Mouse (Mus musculus): Measurements from ENCODE around the gene Fbxo6. TPM values are rescaled to one million over a fixed set of nuclear protein-coding genes. Genes with fewer than 3 reads are reported as not detected.

Fbxo6 gene
- total RNA-seq (2023; ENCODE audit: inconsistent age), result 14.8 to 17.0 TPM (median 15.4 TPM) in 4 replicates

DNA sequence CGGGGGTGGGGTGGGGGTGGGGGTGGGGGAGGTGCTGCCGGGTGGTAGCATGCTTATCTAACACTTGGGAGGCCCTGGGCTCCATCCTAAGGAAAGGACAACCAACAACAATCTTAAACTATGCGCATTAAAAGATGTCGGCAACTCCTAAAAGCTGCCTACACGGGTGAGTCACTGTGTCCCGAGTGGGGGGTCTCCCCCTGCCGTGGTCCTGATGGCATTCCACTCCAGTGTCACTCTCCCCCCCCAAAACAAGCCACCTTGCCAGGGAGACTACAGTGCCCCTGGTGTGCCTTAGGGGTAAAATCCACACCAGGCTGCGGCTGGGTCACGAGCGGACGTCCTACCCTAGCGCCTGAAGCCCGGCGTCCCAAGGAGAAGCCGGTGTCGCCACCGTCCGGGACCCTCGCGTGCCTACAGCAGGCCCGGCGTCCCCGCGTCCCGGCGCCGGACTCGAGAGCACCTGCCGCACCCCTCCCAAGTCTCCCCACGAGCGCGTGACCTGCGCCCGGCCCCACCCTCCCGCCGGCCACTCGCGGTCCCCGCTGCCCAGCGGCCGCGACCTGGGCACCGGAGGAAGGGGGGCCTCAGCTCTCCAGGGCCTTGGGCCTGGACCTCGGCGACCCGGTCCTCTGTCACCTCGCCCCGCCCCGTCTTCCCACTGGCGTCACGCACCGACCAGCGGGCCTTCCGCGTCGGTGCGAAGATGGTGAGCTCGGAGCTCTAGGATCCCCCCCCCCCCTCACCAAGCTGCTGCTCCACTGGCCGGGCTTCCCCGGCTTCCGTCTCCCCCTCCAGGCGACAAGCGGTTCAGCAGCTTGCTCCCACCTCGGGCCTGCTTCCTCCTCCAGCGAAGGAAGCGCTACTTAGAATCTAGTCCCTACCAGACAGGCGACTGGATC lies at the start of gene Fbxo6:
TSS of gene Fbxo6 (minus strand) at position 874 of the 902 bp plus-strand sequence.

DNA sequence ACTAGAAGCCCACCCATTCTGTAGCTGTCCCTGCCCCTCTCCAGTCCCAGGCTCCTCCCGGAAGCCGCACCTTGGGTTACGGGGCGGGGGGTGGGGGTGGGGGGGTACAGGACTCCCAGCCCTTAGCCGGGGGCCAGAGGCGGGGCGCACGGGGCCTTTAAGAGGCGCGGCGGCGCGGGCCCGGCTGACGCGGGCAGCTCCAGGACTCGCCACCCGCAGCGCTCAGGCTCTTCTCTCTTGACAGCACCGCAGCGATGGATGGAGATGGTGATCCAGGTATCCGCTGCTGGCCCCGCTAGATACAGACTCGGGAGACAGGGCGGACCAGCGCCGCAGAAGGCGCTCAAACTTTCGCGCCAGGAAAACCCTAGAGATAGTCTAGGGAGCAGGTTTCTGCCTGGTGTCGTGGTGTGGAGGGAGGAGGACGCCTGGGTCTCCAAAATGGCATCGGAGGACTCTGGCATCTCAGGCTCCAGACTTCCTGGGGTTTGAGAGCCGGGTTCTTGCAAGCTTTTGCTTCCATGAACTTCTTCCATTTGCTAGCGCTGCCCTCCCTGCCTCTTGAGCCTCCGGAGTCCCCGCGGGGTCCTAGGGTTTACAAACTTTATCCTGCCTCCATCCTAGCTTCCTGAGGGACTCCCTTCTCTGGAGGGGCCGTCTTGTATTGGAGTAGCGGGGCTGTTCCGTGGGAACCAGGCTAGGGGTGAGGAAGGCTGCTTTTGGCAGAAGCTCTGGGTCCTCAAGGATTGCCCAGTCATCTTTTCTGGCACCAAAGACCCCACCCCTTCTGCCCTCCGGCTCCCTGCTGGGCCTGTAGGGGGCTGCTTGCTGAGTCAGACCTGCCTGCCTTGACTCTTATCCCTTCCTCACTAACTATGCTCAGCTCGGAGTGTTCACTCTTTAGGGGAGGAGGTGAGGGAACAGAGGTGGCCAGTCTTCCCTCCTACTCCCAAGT lies 8.8 kb upstream of the Fbxo6 start, which contains the start of the genes Fbxo44 and Fbxo2:
TSS of gene Fbxo44 (minus strand) at position 47 of the 955 bp plus-strand sequence.
TSS of gene Fbxo2 (plus strand) at position 186 of the 955 bp plus-strand sequence.

DNA sequence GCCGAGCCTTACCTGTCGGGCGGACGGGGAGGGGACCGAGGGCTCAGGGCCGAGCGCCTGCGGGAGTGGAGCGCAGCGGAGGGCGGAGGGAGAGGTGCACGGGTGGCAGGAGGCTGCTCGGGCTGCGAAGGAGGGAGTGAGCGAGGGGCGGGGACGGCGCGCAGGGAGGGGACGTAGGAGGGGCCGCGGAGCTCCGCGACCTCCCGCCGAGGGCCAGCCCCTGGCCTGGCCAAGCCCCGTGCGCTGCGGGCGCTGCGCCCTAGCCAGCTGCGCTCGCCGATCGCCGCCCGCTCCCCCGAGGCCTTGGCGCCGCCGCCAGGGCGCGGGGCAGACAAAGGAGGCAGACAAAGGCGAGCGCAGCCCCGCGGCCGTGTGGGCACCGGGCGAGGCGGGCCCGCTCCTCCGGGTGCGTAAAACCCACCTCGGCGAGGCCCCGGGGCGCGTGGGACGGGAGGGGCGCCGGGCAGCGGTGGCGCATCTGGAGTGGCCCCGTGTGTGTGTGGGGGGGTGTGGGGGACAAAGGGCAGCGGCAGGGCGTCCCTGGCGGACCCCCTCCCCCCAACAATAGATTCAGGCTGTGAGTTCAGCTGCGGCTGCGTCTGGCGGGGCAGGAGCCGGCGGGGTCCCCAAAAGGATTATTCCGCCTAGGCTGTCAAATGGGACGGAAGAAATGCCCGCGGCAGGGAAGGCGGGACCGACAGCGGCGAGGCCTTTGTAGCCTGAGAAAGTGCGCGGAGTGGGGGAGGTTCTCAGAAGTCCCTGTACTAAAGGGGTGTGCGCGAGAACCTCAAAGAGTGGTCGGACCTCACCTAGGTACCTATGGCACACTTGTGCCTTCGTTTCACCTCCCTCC lies 21.2 kb downstream of the Fbxo6 start, which contains the start of gene Draxin:
TSS of gene Draxin (minus strand) at position 138 of the 853 bp plus-strand sequence.

DNA sequence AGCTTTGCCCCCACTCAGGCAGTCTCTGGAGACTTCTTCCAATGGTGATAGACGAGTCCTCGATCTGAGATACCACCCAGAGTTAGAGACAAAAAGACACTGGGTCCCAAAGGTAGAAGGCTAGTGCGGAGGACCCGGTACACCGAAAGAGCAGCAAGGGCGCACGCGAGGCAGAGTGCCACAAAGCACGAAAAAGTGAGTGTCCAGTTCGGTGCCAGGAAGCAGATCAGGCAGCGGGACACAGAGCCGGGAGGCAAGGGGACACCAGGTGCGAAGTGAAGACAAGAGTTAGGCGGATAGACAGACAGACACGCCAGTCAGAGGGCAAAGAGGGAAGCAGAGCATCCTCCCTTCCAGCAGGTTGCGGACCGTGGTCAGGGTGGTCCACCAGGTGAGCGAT lies 21.8 kb downstream of the Fbxo6 start, which contains the start of gene Mad2l2:
TSS of gene Mad2l2 (plus strand) at position 252 of the 400 bp plus-strand sequence.

Other genes starting within 250 kb of the Fbxo6 start
- 46.9 to 54.1 TPM (median 49.2 TPM) in 4 replicates for gene Mfn2, start 247.4 kb downstream of the Fbxo6 start, total RNA-seq (2023; ENCODE audit: inconsistent age)
- gene Plod1, start 215.4 kb downstream of the Fbxo6 start, total RNA-seq (2023; ENCODE audit: inconsistent age), result 5.7 to 8.3 TPM (median 6.9 TPM) in 4 replicates
- 62.9 to 69.5 TPM (median 66.9 TPM) in 4 replicates for gene 2510039O18Rik, start 211.2 kb downstream of the Fbxo6 start, total RNA-seq (2023; ENCODE audit: inconsistent age)
- gene Nppb, start 166.4 kb downstream of the Fbxo6 start, total RNA-seq (2023; ENCODE audit: inconsistent age), result not detected in 4 replicates
- not detected in 4 replicates for gene Nppa, start 151.4 kb downstream of the Fbxo6 start, total RNA-seq (2023; ENCODE audit: inconsistent age)
- gene Clcn6, start 113.3 kb downstream of the Fbxo6 start, total RNA-seq (2023; ENCODE audit: inconsistent age), result 37.7 to 48.9 TPM (median 41.3 TPM) in 4 replicates
- 14.1 to 18.0 TPM (median 15.4 TPM) in 4 replicates for gene Mthfr, start 113.1 kb downstream of the Fbxo6 start, total RNA-seq (2023; ENCODE audit: inconsistent age)
- 10.7 to 19.8 TPM (median 15.4 TPM) in 4 replicates for gene Agtrap, start 64.1 kb downstream of the Fbxo6 start, total RNA-seq (2023; ENCODE audit: inconsistent age)
- gene Mad2l2, start 21.8 kb downstream of the Fbxo6 start, total RNA-seq (2023; ENCODE audit: inconsistent age), result 21.2 to 32.6 TPM (median 27.7 TPM) in 4 replicates
- not detected in 4 replicates for gene Draxin, start 21.4 kb downstream of the Fbxo6 start, total RNA-seq (2023; ENCODE audit: inconsistent age)
- gene Fbxo44, start 8.3 kb upstream of the Fbxo6 start, total RNA-seq (2023; ENCODE audit: inconsistent age), result 6.9 to 9.2 TPM (median 8.4 TPM) in 4 replicates
- not detected in 4 replicates for gene Fbxo2, start 8.5 kb upstream of the Fbxo6 start, total RNA-seq (2023; ENCODE audit: inconsistent age)
- gene Disp3, start 135.8 kb upstream of the Fbxo6 start, total RNA-seq (2023; ENCODE audit: inconsistent age), result not detected in 4 replicates

Measured in B cell, adult (primary cell).